Mouse (Mus musculus) CH12.LX (cell line): Measurements from ENCODE around the gene Cldn34b2. TPM values are rescaled to one million over a fixed set of nuclear protein-coding genes. Genes with fewer than 3 reads are reported as not detected.
"Not testable (repeated sequence)": the region's sequence is repeated elsewhere in the genome, so short reads cannot be mapped to it uniquely, and the experiment has no call there.

Experiments
- DNase-seq: peaks from one replicate; pipeline ENCODE4 v3.0.0-alpha.2; 2013; ENCODE audit errors: extremely low read depth
- H3K27ac ChIP-seq: 2 replicates; pipeline ENCODE4 v1.5.1; 2012; ENCODE audit warnings: low read depth, mild to moderate bottlenecking, control low read depth, moderate library complexity; ENCODE audit not compliant: insufficient read depth
- H3K27me3 ChIP-seq: replicated peaks from 2 replicates; pipeline ENCODE3; 2012; ENCODE audit warnings: inconsistent platforms
- H3K36me3 ChIP-seq, 2 experiments: replicated peaks in 1 of 2; 2 replicates each; pipeline versions ENCODE3 to v1.6.1; 2012; ENCODE audit warnings: inconsistent platforms in 1 of 2, low read length in 1 of 2, mild to moderate bottlenecking in 1 of 2, mixed read lengths in 1 of 2, moderate library complexity in 1 of 2; ENCODE audit not compliant: control insufficient read depth in 1 of 2, insufficient read depth in 1 of 2
- H3K4me1 ChIP-seq, 2 experiments: 2 replicates each; pipeline ENCODE4 v1.6.1; 2012; ENCODE audit warnings: inconsistent platforms in 1 of 2, moderate library complexity in 1 of 2; ENCODE audit not compliant: insufficient read depth in 2 of 2, control insufficient read depth in 1 of 2
- H3K4me2 ChIP-seq: 2 replicates; pipeline ENCODE4 v1.6.1; 2012; ENCODE audit warnings: low read depth, mild to moderate bottlenecking, control low read depth; ENCODE audit not compliant: poor library complexity, insufficient read depth, severe bottlenecking
- H3K4me3 ChIP-seq, 3 experiments: fragments of 150-350 bp in 1 of 3; sonication (generic) in 1 of 3; replicated peaks in 1 of 3; 2 replicates each; pipeline versions ENCODE3 to v1.5.1; 2011 to 2012; ENCODE audit warnings: low read depth in 2 of 3, low read length in 2 of 3, mild to moderate bottlenecking in 2 of 3, moderate library complexity in 2 of 3, control low read depth in 1 of 3, improper control_type of control experiment in 1 of 3, inconsistent platforms in 1 of 3, mixed read lengths in 1 of 3; ENCODE audit not compliant: poor library complexity in 1 of 3
- H3K79me2 ChIP-seq: replicated peaks from 2 replicates; pipeline ENCODE4 v1.6.1; 2012; ENCODE audit warnings: mild to moderate bottlenecking, moderate library complexity; ENCODE audit not compliant: control insufficient read depth, poor library complexity, insufficient read depth, severe bottlenecking; ENCODE audit errors: extremely low read depth
- H3K9ac ChIP-seq: 2 replicates; pipeline ENCODE4 v1.6.1; 2012; ENCODE audit warnings: low read depth, mild to moderate bottlenecking, control low read depth, moderate library complexity; ENCODE audit not compliant: insufficient read depth
- H3K9me3 ChIP-seq: replicated peaks from 2 replicates; pipeline ENCODE3; 2012; ENCODE audit warnings: low read length, inconsistent platforms, mixed read lengths
- CHD2 ChIP-seq: IDR thresholded peaks from 2 replicates; pipeline ENCODE4 v1.6.1; 2011; ENCODE audit warnings: low read length, improper control_type of control experiment
- CTCF ChIP-seq, 2 experiments: IDR thresholded peaks in 1 of 2; conservative IDR thresholded peaks in 1 of 2; 2 replicates each; pipeline ENCODE4 v1.5.1; 2011 to 2012; ENCODE audit warnings: low read depth in 2 of 2, low read length in 2 of 2, improper control_type of control experiment in 1 of 2, inconsistent platforms in 1 of 2, mild to moderate bottlenecking in 1 of 2, moderate library complexity in 1 of 2
- E2F4 ChIP-seq: IDR thresholded peaks from 2 replicates; pipeline ENCODE4 v1.6.1; 2011; ENCODE audit warnings: low read depth, low read length, improper control_type of control experiment; ENCODE audit not compliant: insufficient replicate concordance
- ELF1 ChIP-seq: IDR thresholded peaks from 2 replicates; pipeline ENCODE4 v1.6.1; 2014; ENCODE audit warnings: low read depth, mild to moderate bottlenecking, inconsistent platforms, low read length, improper control_type of control experiment
- GABPA ChIP-seq: IDR thresholded peaks from 2 replicates; pipeline ENCODE4 v1.6.1; 2012; ENCODE audit warnings: low read depth, low read length, improper control_type of control experiment, inconsistent platforms; ENCODE audit not compliant: insufficient replicate concordance
- IRF4 ChIP-seq: IDR thresholded peaks from 2 replicates; pipeline ENCODE4 v1.6.1; 2014; ENCODE audit warnings: low read depth, mild to moderate bottlenecking, inconsistent platforms, low read length, improper control_type of control experiment
- JUN ChIP-seq: IDR thresholded peaks from 2 replicates; pipeline ENCODE4 v1.6.1; 2011; ENCODE audit warnings: low read depth, mild to moderate bottlenecking, low read length, improper control_type of control experiment, moderate library complexity; ENCODE audit not compliant: insufficient read depth
- JUND ChIP-seq: conservative IDR thresholded peaks from 2 replicates; pipeline ENCODE4 v1.6.1; 2011; ENCODE audit warnings: low read depth, low read length, improper control_type of control experiment
- KAT2A ChIP-seq: IDR thresholded peaks from 2 replicates; pipeline ENCODE4 v1.6.1; 2012; ENCODE audit warnings: low read length, improper control_type of control experiment, inconsistent platforms; ENCODE audit not compliant: insufficient replicate concordance
- MAFK ChIP-seq: IDR thresholded peaks from 2 replicates; pipeline ENCODE4 v1.6.1; 2011; ENCODE audit warnings: low read length, improper control_type of control experiment; ENCODE audit not compliant: insufficient replicate concordance
- MAZ ChIP-seq: IDR thresholded peaks from 2 replicates; pipeline ENCODE4 v1.6.1; 2012; ENCODE audit warnings: low read depth, mild to moderate bottlenecking, inconsistent platforms, low read length, improper control_type of control experiment, moderate library complexity
- MEF2A ChIP-seq: IDR thresholded peaks from 2 replicates; pipeline ENCODE4 v1.6.1; 2014; ENCODE audit warnings: low read depth, mild to moderate bottlenecking, inconsistent platforms, low read length, improper control_type of control experiment, borderline replicate concordance
- MXI1 ChIP-seq: IDR thresholded peaks from 2 replicates; pipeline ENCODE4 v1.6.1; 2011; ENCODE audit warnings: mild to moderate bottlenecking, low read depth, low read length, improper control_type of control experiment
- MYC ChIP-seq: IDR thresholded peaks from 2 replicates; pipeline ENCODE4 v1.6.1; 2011; ENCODE audit warnings: low read depth, mild to moderate bottlenecking, improper control_type of control experiment, low read length
- NELFE ChIP-seq: IDR thresholded peaks from 2 replicates; pipeline ENCODE4 v1.6.1; 2011; ENCODE audit warnings: low read depth, low read length, improper control_type of control experiment
- PAX5 ChIP-seq: IDR thresholded peaks from 2 replicates; pipeline ENCODE4 v1.6.1; 2012; ENCODE audit warnings: low read length, inconsistent platforms, mixed read lengths
- POLR2AphosphoS2 ChIP-seq: IDR thresholded peaks from 2 replicates; pipeline ENCODE4 v1.6.1; 2011; ENCODE audit warnings: low read depth, low read length, improper control_type of control experiment
- RAD21 ChIP-seq: IDR thresholded peaks from 2 replicates; pipeline ENCODE4 v1.6.1; 2011; ENCODE audit warnings: low read depth, mild to moderate bottlenecking, low read length, improper control_type of control experiment, moderate library complexity
- SMC3 ChIP-seq: IDR thresholded peaks from 2 replicates; pipeline ENCODE4 v1.6.1; 2011; ENCODE audit warnings: low read depth, low read length, improper control_type of control experiment
- TBP ChIP-seq: conservative IDR thresholded peaks from 2 replicates; pipeline ENCODE4 v1.6.1; 2011; ENCODE audit warnings: low read depth, low read length, improper control_type of control experiment
- TCF12 ChIP-seq: IDR thresholded peaks from 2 replicates; pipeline ENCODE4 v1.6.1; 2014; ENCODE audit warnings: low read depth, mild to moderate bottlenecking, inconsistent platforms, low read length, improper control_type of control experiment
- UBTF ChIP-seq: IDR thresholded peaks from 2 replicates; pipeline ENCODE4 v1.6.1; 2012; ENCODE audit warnings: low read depth, mild to moderate bottlenecking, inconsistent platforms, low read length, improper control_type of control experiment, moderate library complexity
- USF2 ChIP-seq: conservative IDR thresholded peaks from 2 replicates; pipeline ENCODE4 v1.6.1; 2011; ENCODE audit warnings: low read depth, low read length, improper control_type of control experiment
- ZKSCAN1 ChIP-seq: IDR thresholded peaks from 2 replicates; pipeline ENCODE4 v1.6.1; 2012; ENCODE audit warnings: low read depth, inconsistent platforms, low read length, improper control_type of control experiment, borderline replicate concordance
- ZMIZ1 ChIP-seq: IDR thresholded peaks from 2 replicates; pipeline ENCODE4 v1.6.1; 2012; ENCODE audit warnings: low read depth, mild to moderate bottlenecking, inconsistent platforms, low read length, improper control_type of control experiment
- dilution Hi-C: fragments of 300-500 bp; cut with MboI; formaldehyde crosslinking; loops from 2 replicates; pipeline ENCODE4 v1.14.3; 2020; ENCODE audit warnings: low sequenced_read_pairs; ENCODE audit not compliant: extremely low pct_unique_long_range_greater_than_20kb, extremely low pct_ligation_motif_present
- in situ Hi-C: fragments of 300-500 bp; cut with MboI; formaldehyde crosslinking; loops from 3 replicates; pipeline ENCODE4 v1.14.3; 2019; ENCODE audit warnings: low sequenced_read_pairs, low pct_ligation_motif_present, low pct_unique_long_range_greater_than_20kb, mixed read lengths
- polyA plus RNA-seq: library from polyadenylated mRNA; unstranded; fragments of >175 nt; gene quantifications from 2 replicates; pipeline ENCODE4 v1.2.1, GENCODE M21; 2012; ENCODE audit warnings: low read depth; ENCODE audit not compliant: insufficient read length
- total RNA-seq, 2 experiments: library from RNA; depleted of rRNA; stranded (reverse); fragments of 300-350 nt in 1 of 2; fragments of >200 nt in 1 of 2; gene quantifications; 2 replicates each; pipeline ENCODE4 v1.2.3; 2012 to 2014

Gene Cldn34b2
- total and polyA plus RNA-seq, 3 experiments, result not detected

- Histone ChIP-seq H3K4me3 (no peak overlapping the region), H3K36me3 (no peaks in the 10 kb centered on the region), H3K9me3 (no peaks in the 10 kb centered on the region), H3K27me3 (no peaks in the 10 kb centered on the region), H3K9ac (no peak overlapping the region), H3K79me2 (no peaks in the 10 kb centered on the region), H3K4me1 (no peaks in the 10 kb centered on the region), H3K4me2 (no peak overlapping the region), H3K27ac (no peak overlapping the region)
- dilution Hi-C loops, result no loop called here
- TF ChIP-seq MAFK, result no peak
- TF ChIP-seq E2F4, result no peak
- no peak for TF ChIP-seq USF2
- TF ChIP-seq CHD2, result no peak
- peak; percentile 45 for TF ChIP-seq SMC3
- no peak for TF ChIP-seq POLR2AphosphoS2
- no peak for TF ChIP-seq ZMIZ1
- TF ChIP-seq JUN, result no peak
- TF ChIP-seq PAX5, result no peak
- TF ChIP-seq NELFE, result no peak
- TF ChIP-seq CTCF (conservative IDR thresholded peaks at IDR 0.05 in 1 of 2, IDR thresholded peaks at IDR 0.05 in 1 of 2; ENCODE audit: low read depth in 2 of 2, low read length in 2 of 2), result peak in 1 of 2 experiments; percentile 51; a peak in 2 of 4 replicates
- TF ChIP-seq TCF12, result no peak
- no peak for TF ChIP-seq GABPA
- no peak for TF ChIP-seq MEF2A
- no peak for TF ChIP-seq KAT2A
- TF ChIP-seq TBP, result no peak
- no peak for TF ChIP-seq MYC
- TF ChIP-seq RAD21, result peak; percentile 45
- no peak for TF ChIP-seq ZKSCAN1
- no peak for TF ChIP-seq UBTF
- TF ChIP-seq ELF1, result no peak
- TF ChIP-seq IRF4, result no peak
- no peak for TF ChIP-seq JUND
- TF ChIP-seq MXI1, result no peak
- no peak for TF ChIP-seq MAZ
- in situ Hi-C loops, result no loop called here
- peak; percentile 2 for DNase-seq
Measured at GRCm38 (mm10) chrX:155098024-155098423, 30.2 kb downstream of the Cldn34b2 start.

GRCm38 (mm10) chrX:155093566-155093965 lies 34.6 kb downstream of the Cldn34b2 start, which contains the start of gene Magea2:
Gene Magea2 (minus strand): TSS chrX:155093666.
- DNase-seq, H3K9me3 ChIP-seq, in situ Hi-C loops, H3K4me1 ChIP-seq, H3K36me3 ChIP-seq, H3K9ac ChIP-seq, H3K4me2 ChIP-seq, H3K79me2 ChIP-seq, H3K4me3 ChIP-seq, H3K27ac ChIP-seq, H3K27me3 ChIP-seq, dilution Hi-C loops: not testable (repeated sequence)

GRCm38 (mm10) chrX:155089693-155090092 lies 38.5 kb downstream of the Cldn34b2 start, which contains the start of gene Magea1:
Gene Magea1 (minus strand): TSS chrX:155089793.
- dilution Hi-C loops, in situ Hi-C loops: not testable (repeated sequence)

More at GRCm38 (mm10) chrX:155089693-155090092, 38.5 kb downstream of the Cldn34b2 start, which contains the start of gene Magea1:
- not testable (repeated sequence) for H3K9ac ChIP-seq, H3K4me2 ChIP-seq, H3K4me1 ChIP-seq, H3K27ac ChIP-seq, H3K4me3 ChIP-seq, H3K9me3 ChIP-seq, H3K36me3 ChIP-seq, DNase-seq, H3K79me2 ChIP-seq, H3K27me3 ChIP-seq
